Mouse (Mus musculus): ENCODE measurements around the gene Crb1.
"Not testable (repeated sequence)": the region's sequence is repeated elsewhere in the genome, so short reads cannot be mapped to it uniquely, and the experiment has no call there.

Gene Crb1

GRCm38 (mm10) chr1:139376638-139377286 is at the start of gene Crb1:
Crb1 (minus strand) TSS chr1:139377100.
- peak; percentile 98 for DNase-seq (ENCODE audit: low spot score)

DNA sequence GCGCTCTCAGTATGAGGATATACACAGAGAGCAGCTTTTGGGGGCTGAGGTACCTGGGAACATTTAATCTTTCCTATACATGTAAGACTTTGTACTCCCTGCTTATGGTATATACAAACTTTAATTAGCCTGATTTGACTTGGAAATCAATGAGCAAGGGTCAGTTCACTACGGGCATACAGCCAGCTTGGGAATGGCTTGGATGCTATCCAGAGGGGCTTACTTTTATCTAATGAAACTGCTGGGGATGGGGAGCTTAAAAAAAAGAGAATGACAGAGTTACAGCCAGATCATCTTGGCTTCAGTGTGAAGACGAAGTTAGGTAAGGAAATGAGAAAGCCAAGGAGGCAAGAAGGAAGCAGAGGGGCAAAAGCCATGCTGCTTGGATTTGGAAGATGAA is 48.1 kb upstream of the Crb1 start:
- DNase-seq (ENCODE audit: low spot score) = no peak

DNA sequence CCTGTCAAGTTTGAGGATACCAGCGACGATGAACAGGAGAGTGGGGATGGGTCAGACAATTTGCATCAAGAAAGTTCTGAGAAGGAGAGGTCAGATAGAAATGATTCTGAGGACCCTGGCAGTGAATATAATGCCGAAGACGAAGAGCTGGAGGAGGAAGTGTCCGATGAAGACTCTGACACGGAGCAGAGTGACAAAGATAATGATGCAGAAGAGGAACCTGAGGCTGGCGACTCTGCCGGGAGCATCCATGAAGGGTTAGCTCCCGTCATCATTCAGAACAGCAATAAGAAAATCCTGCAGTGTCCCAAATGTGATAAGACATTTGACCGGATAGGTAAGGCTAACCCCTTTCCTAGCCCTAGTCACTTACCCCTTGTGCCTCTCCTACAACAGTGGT is 47.0 kb upstream of the Crb1 start:
- peak; percentile 15 for DNase-seq (ENCODE audit: low spot score)

DNA sequence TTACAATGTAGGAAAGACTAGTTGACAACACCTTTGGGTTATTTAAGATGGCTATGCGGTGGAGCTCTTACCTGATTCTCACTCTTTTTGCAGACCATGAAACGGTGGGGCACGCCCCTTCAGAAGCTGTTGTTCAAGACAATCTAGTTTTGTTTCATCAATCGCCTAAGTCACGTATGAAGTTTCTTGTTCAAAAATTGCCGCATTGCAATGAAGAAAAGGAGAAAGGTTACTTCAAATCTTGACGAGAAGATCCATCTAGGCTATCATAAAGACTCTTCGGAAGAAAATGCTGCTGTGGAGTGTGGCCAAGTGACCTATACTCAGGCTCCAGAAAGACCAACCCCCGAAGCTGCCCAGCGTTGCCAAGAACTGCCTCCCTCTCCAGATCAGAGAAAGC is 46.0 kb upstream of the Crb1 start:
- peak; percentile 51 for DNase-seq (ENCODE audit: low spot score)

DNA sequence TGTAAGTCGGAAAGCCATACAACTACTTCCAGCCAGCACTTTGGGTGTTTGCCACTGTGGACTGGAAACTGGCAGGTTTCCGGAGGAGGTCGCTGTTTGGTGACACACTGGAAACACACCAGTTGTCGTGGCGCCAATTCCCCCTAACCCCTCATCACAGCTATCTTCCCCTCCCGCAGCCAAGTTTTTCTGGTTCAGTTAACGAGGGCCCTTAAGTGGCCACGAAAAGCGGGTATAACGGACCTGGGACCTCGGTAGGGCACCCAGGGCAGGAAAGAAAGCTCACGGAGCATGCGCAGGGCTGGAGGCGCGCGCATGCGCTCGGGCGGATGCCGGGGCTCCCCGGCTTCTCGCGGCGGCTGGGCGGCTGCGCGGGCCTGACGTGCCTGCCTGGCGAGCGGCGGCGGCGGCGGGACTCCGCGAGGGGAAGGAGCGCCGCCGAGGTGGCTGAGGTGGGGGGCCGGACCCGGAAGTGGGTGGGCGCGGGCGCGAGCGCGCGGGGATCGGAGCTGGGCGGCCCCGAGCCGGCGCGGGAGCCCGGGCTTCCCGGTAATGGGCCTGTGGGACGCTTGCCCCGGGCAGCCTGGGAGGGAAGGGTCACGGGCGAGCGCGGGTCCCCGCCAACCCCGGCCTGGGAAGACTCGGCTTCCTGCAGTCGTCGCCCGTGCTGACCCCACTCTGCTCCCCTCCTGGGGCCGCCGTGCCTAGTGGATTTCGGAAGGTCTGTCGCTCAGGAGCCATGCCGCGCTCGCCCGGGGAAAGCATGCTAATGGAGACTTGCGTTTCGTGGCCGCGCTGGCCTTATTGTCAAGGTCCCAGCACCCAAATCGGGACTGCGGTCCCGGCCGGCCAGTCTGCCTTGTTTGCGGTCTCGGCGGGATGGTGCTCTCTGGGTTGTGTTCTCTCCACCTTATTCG is 45.2 kb upstream of the Crb1 start, which contains the start of gene Zbtb41:
Gene Zbtb41, plus strand, starts transcription at position 414 of the 917 bp plus-strand sequence.
- peak; percentile 92 for DNase-seq (ENCODE audit: low spot score)

GRCm38 (mm10) chr1:139421521-139421874 is 44.6 kb upstream of the Crb1 start:
- no peak for DNase-seq (ENCODE audit: low spot score)

DNA sequence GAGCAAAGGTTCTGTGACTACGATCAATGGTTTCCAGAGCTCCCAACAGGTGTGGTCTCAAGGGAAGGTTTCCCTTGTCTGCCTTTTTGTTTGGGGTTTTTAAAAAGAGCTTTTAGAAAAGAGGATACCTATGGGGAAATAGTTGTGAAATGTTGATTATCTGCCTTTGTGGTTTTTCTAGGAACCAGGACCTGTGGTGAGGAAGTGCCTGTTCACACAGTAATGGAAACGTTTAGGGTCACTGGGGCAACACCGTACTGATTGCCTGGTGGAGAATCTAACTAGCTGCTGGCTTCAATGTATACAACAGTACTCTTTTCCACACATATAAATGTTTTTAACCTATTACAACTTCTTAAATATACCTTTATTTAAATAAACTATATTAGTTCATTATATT is 36.6 kb upstream of the Crb1 start:
- no peak for DNase-seq (ENCODE audit: low spot score)

DNA sequence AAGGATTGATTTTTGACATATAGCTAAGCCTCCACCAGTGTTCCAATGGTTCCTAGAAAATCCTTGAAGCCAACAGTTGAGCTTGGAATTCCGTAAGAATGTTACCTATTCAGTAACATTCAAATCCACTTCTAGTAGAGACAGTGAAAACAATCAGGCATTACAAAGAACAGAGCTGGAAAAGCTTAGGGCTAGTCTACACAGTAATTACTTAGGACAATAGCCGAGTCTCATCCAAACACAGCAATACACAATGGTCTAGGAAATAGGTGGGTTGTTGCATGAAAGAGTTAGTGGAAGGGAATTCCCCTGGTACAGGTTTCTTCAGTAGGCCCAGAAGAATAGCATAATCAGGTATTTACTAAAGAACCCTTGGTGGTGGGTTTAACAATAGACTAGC is 35.5 kb upstream of the Crb1 start:
- DNase-seq (ENCODE audit: low spot score) = not testable (repeated sequence)

DNA sequence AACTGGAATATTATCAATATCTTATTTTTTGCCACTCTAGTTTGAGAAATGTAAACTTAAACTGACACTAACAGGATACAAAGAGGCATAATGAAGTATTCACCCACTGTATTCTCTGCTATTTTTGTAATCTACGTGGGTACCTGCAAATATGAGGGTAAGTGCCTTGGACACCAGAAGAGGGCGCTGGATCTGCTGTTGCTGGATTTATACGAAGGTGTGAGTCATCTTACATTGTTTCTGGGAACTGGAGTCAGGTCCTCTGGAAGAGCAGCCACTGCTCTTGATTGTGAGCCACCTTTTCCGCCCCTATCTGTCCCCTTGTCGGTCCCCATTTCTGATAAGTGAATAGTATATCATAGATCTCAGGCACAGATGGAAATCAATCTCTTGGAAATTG is 30.8 kb upstream of the Crb1 start:
- no peak for DNase-seq (ENCODE audit: low spot score)

DNA sequence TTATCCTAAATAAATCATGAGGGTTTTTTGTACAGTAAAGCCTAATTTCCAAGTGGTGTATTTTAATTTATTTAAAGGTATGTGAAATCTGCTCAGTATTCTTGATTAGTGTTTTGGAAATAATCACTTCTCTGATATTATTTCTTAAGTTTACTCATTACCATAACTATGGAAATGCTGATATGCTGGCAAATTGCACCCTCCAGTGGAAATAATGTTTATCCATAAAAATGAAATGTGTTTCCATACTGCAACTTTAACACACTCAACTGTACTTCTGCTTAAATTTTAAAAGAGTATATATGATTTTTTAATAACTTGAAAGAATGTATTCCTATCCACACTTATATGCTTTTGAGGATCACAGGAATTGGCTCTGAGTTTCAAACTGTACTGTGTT is 28.9 kb upstream of the Crb1 start:
- DNase-seq (ENCODE audit: low spot score) = peak; percentile 37

- DNase-seq (ENCODE audit: low spot score) = no peak
These were observed 19.7 kb upstream of the Crb1 start for GRCm38 (mm10) chr1:139396589-139396988.

- peak; percentile 63 for DNase-seq (ENCODE audit: low spot score)
These were observed 14.8 kb upstream of the Crb1 start for GRCm38 (mm10) chr1:139391747-139392146.

DNA sequence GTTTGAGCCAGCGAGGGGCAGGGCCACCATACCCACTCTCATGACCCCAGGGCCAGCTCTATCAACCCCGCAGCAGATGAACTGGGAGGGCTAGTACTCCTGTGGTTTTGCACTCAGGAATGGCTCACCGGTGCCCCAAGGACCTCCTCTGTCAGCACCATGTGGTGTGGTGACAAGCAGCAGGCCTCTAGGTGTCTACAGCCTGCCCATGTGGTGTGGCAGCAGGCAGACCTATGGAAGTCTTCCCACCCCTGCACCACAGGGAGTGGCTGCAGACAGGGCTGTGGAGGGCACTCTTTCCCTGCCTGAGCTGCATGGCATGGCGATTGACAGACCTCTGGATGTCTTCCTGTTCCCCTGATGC is 2.7 kb upstream of the Crb1 start:
- DNase-seq (ENCODE audit: low spot score) = no peak

DNA sequence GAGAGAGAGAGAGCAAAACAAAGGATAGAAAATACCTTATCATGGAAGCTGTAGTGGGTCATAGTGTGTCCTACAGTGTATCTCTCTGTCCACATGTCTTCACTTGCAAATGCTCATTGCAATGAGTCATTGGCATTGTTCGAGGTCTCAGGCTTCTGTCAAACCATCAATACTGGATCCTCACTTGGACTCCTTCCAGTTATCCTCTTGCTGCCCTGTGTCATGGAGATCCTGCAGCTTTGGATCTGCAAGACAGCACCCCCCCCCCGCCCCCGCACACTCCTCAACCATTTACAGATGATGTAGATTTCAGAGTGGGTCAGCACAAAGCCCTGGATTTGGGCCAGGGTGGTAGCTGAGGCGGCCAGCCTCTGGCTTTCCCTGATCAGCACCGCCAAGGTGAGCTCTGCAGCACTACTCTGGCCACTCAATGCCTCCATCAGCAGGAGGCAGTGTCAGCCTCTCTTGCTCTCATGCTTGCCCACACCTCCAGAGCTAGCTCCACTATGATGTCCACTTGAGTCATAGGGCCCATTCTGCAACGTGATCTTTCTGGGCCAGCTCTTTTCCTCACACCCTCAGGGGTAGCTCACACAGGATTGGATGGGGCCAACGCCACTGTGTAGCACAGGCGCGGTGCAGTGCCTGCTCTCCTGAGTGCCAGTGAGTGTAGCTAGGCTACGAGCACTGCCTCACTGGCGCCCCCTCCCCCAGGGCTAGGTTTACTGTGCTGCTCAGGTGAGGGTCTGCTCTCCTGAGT is 2.1 kb upstream of the Crb1 start:
- DNase-seq (ENCODE audit: low spot score) = peak; percentile 29

- DNase-seq (ENCODE audit: low spot score) = peak; percentile 54
These were observed 1.0 kb downstream of the Crb1 start for GRCm38 (mm10) chr1:139375900-139376299.

DNA sequence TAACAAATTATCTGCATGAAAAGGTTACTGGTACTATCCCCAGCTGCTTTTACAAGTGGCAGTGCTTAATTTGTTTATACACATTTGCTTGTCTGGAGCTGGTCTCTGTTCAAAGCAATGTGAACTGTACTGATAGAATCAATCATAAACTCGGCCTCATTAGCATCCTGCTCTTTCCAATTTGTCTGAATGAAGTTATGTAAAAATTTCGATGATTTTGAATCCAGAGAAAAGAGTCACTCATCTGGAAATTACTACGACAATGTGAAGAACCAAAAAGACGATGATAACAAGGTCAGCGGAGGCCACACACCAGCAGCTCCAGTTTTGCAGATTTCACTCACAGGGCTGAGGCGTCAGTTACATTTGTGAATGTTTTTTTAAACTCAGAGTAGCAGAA is 5.6 kb downstream of the Crb1 start:
- DNase-seq (ENCODE audit: low spot score) = peak; percentile 77

DNA sequence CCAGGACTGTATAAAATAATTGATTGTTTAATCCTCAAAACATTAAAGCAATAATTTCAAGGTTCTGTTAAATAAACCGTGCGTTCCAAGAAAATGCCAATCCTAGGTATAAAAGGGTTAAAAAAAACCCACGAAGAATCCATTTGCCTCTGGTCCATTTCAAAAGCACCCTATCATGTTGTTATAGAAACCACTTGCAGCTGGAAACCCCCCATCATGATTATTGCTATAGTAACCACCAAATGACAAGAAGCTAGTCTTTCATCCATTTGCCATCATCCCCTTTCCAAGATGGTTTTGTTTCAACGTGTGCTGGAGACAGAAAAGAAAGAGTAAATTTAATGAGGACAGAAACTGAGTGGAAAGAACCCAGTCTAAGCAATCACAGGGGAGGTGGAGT is 28.3 kb downstream of the Crb1 start:
- DNase-seq (ENCODE audit: low spot score) = no peak

- DNase-seq (ENCODE audit: low spot score) = peak; percentile 80
These were observed 30.1 kb downstream of the Crb1 start for GRCm38 (mm10) chr1:139346602-139347371.

GRCm38 (mm10) chr1:139346030-139346601 is 30.8 kb downstream of the Crb1 start:
- DNase-seq (ENCODE audit: low spot score) = no peak

GRCm38 (mm10) chr1:139340178-139340859 is 36.6 kb downstream of the Crb1 start:
- peak; percentile 73 for DNase-seq (ENCODE audit: low spot score)

- DNase-seq (ENCODE audit: low spot score) = no peak
These were observed 39.9 kb downstream of the Crb1 start for GRCm38 (mm10) chr1:139336997-139337396.

Data from retina, embryonic 14.5 days (tissue).